Mouse (Mus musculus): ENCODE measurements around the gene Pnpla3.

GRCm38 (mm10) chr15:84230661-84231060, 63.0 kb downstream of the Pnpla3 start:
- no peak for TF ChIP-seq POLR2A (IDR thresholded peaks at IDR 0.05; ENCODE audit: borderline replicate concordance, extremely low read depth, insufficient read depth, insufficient read length, poor library complexity, severe bottlenecking)
- TF ChIP-seq CTCF (IDR thresholded peaks at IDR 0.05; ENCODE audit: borderline replicate concordance, extremely low read depth, insufficient read depth, insufficient read length): no peak
